Mouse (Mus musculus) myocyte (in vitro differentiated cells): Measurements from ENCODE around the gene Cul1.

Experiments
- CEBPB ChIP-seq: IDR thresholded peaks from 2 replicates; pipeline ENCODE4 v1.6.1; 2011; ENCODE audit warnings: mild to moderate bottlenecking, moderate library complexity; ENCODE audit not compliant: poor library complexity, insufficient read depth, severe bottlenecking
- E2F4 ChIP-seq: IDR thresholded peaks from one replicate; pipeline ENCODE4 v1.6.1; 2011; ENCODE audit warnings: mild to moderate bottlenecking, control low read depth, moderate library complexity; ENCODE audit not compliant: insufficient read depth
- MAX ChIP-seq: IDR thresholded peaks from one replicate; pipeline ENCODE4 v1.6.1; 2011; ENCODE audit warnings: low read depth, mild to moderate bottlenecking, control low read depth
- MYOD1 ChIP-seq, 3 experiments: IDR thresholded peaks; one replicate each; pipeline ENCODE4 v1.6.1; 2011; ENCODE audit warnings: control low read depth in 2 of 3, low read depth in 2 of 3, mild to moderate bottlenecking in 2 of 3, moderate library complexity in 1 of 3; ENCODE audit not compliant: insufficient read length in 2 of 3, control insufficient read depth in 1 of 3
- POLR2A ChIP-seq: IDR thresholded peaks from one replicate; pipeline ENCODE4 v1.6.1; 2011; ENCODE audit warnings: low read depth, mild to moderate bottlenecking, control low read depth, moderate library complexity; ENCODE audit not compliant: insufficient read length
- TCF12 ChIP-seq: IDR thresholded peaks from one replicate; pipeline ENCODE4 v1.6.1; 2011; ENCODE audit warnings: mild to moderate bottlenecking, control low read depth; ENCODE audit not compliant: poor library complexity, insufficient read depth, severe bottlenecking
- USF1 ChIP-seq: IDR thresholded peaks from one replicate; pipeline ENCODE4 v1.6.1; 2011; ENCODE audit warnings: low read depth, mild to moderate bottlenecking, control low read depth, moderate library complexity

DNA sequence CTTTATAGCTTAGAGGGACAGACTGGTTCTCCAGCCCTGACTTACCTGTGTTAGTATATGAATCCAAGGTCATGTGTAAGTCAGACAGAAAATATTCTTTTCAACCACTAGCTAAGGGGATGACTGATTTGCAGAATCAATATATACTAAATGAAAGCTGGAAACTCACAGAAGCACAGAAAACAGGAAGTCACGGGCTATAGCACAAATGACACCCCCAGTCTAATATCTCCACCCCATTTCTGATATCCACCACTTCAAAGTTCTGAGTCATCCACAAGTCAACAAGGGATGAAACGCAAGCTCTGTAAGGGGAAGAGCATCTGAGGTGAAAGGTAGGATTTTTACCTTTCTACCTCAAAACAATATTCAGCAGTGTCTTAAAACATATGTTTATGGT is 107.6 kb downstream of the Cul1 start:
- TF ChIP-seq POLR2A (no peak), MYOD1 (IDR thresholded peaks at IDR 0.05; ENCODE audit: control insufficient read depth in 1 of 3, insufficient read length in 2 of 3, low read depth in 2 of 3) (no peak), CEBPB (no peak), MAX (no peak), USF1 (no peak), TCF12 (no peak), E2F4 (no peak)
